Mouse (Mus musculus): ENCODE measurements at regions not wholly inside any gene's neighbourhood (a gene's known extent, or its start where the extent isn't known, plus 50 kb on each side); places are given as distances from the start of the nearest gene placed in this dataset.

DNA sequence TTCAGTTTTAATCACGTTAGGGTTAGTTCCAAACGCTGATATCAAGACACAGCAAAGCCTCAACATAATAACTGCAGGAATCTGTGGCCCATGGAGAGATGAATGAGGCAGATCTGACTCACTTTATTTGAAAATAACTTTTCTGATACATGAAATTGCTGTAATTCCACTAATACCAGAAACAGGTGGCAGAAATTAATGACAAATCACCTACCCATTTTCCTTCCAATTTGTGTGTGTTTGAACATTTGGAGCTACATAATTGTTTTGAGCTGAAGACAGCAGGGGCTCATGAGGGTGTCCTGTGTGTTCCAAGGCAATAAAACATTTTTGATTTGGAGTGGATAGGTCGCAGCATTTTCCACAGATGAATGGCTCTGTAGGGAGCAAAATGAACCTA, 254.2 kb upstream of the Zc3h12c start:
- TF ChIP-seq MAX (IDR thresholded peaks at IDR 0.05) (no peak), USF1 (IDR thresholded peaks at IDR 0.05; ENCODE audit: low read depth) (no peak), MYOD1 (IDR thresholded peaks at IDR 0.05; ENCODE audit: control insufficient read depth, insufficient read length, low read depth) (no peak)

Data from C2C12 (cell line).